Mouse (Mus musculus) layer of hippocampus, postnatal 25 days (tissue): ENCODE data around the gene Spata21. TPM values are rescaled to one million over a fixed set of nuclear protein-coding genes. Genes with fewer than 3 reads are reported as not detected.

ENCODE experiments used
- DNase-seq, 2 experiments: peaks; one replicate each; pipeline ENCODE4 v3.0.0; 2022; ENCODE audit warnings: mixed read lengths in 2 of 2, low spot score in 1 of 2; ENCODE audit errors: extremely low spot score in 1 of 2
- total RNA-seq, 2 experiments: library from RNA; stranded (reverse); gene quantifications; 2 replicates each; pipeline ENCODE4 v1.2.3; 2021

The Spata21 gene
- total RNA-seq, 2 experiments from 2014 or later = 0.17 to 0.21 TPM

- DNase-seq = peak; percentile 91 to 97
These were observed 59.2 kb downstream of the Spata21 start, which contains the start of gene Fbxo42 for GRCm38 (mm10) chr4:141147112-141148008. Gene Fbxo42 (plus strand): TSS chr4:141147913.

- no peak for DNase-seq
These were observed 60.1 kb downstream of the Spata21 start for GRCm38 (mm10) chr4:141148009-141148801.

- DNase-seq = no peak
These were observed 61.0 kb downstream of the Spata21 start for GRCm38 (mm10) chr4:141149116-141149515.

- DNase-seq = no peak
These were observed 69.4 kb downstream of the Spata21 start for GRCm38 (mm10) chr4:141157485-141157884.

GRCm38 (mm10) chr4:141158609-141159008 lies 70.5 kb downstream of the Spata21 start:
- DNase-seq = no peak

- no peak for DNase-seq
These were observed 71.0 kb downstream of the Spata21 start for GRCm38 (mm10) chr4:141159093-141159492.

- DNase-seq = no peak
These were observed 71.5 kb downstream of the Spata21 start for GRCm38 (mm10) chr4:141159666-141160065.

- DNase-seq = no peak
These were observed 72.1 kb downstream of the Spata21 start for GRCm38 (mm10) chr4:141160193-141160592.

- no peak for DNase-seq
These were observed 73.6 kb downstream of the Spata21 start for GRCm38 (mm10) chr4:141161699-141162208.

Other genes starting within 250 kb of the Spata21 start
- not detected for gene Padi1, start 242.6 kb upstream of the Spata21 start, total RNA-seq
- gene Padi2, start 182.0 kb upstream of the Spata21 start, total RNA-seq = 10 to 100 TPM; 21.2 to 22.2 TPM
- gene Sdhb, start 127.1 kb upstream of the Spata21 start, total RNA-seq = 100 to 1,000 TPM; 182 to 190 TPM
- gene Atp13a2, start 101.5 kb upstream of the Spata21 start, total RNA-seq = 100 to 1,000 TPM; 168 to 172 TPM
- gene Mfap2, start 77.9 kb upstream of the Spata21 start, total RNA-seq = 1 to 10 TPM; 5.2 to 5.7 TPM
- gene Crocc, start 27.8 kb upstream of the Spata21 start, total RNA-seq = 10 to 100 TPM; 46.3 to 73.9 TPM
- gene Necap2, start 10.0 kb upstream of the Spata21 start, total RNA-seq = 10 to 100 TPM; 41.2 to 46.5 TPM
- 10 to 100 TPM; 51.7 to 58.6 TPM for gene Szrd1, start 51.4 kb downstream of the Spata21 start, total RNA-seq
- 10 to 100 TPM; 25.2 to 25.8 TPM for gene Fbxo42, start 59.6 kb downstream of the Spata21 start, total RNA-seq
- gene Rsg1, start 125.6 kb downstream of the Spata21 start, total RNA-seq = 1 to 10 TPM; 2.7 to 4.0 TPM
- 10 to 100 TPM; 15.1 to 21.6 TPM for gene Arhgef19, start 151.2 kb downstream of the Spata21 start, total RNA-seq
- gene Epha2, start 212.9 kb downstream of the Spata21 start, total RNA-seq = 1 to 10 TPM in 1 of 2 experiments, under 1 TPM in 1; 0.99 to 1.4 TPM